Comparison of ENCODE assay signal across 19 mouse cellular contexts in the genomic region with DNA sequence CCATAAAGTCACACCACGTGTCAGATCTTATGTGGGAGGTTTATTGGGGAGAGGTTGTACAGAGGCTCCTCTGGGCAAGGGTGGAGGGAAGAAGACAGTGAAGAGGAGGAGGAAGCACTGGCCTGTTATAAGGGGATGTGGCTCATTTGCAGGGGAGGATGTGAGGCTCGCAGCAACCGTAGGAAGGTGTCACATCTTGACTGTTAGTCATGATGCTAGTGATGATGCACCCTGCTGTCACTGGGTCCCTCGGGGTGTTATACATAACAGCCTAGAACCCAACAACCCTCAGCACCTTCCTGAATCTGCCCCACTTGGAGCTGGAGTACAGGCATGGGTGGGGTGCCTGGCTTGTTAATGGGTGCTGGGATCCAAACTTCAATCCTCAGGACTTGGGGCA.
"Had no signal": no experiment of that assay in that cellular context is flagged by ENCODE, and none has a peak within 500 bp of the region (broad histone marks: within the 10 kb centered on the region; RNA-seq: fewer than 3 reads in every experiment).

No protein-coding gene starts in this region.

- DNase-seq: lung, adult 18-20 months; lung, embryonic 14.5 days; lung, postnatal 10 days; lung, postnatal 4 days; midbrain, embryonic 14.5 days; retina, postnatal 1 day; right cerebral cortex, postnatal 25 days; right cerebral cortex, postnatal 4 days; thymus, adult 2 months; thymus, postnatal 25 days; thymus, postnatal 4 days had no signal

- H3K4me3 ChIP-seq: midbrain, embryonic 10.5 days; midbrain, embryonic 12.5 days; myocyte; neural tube, embryonic 13.5 days; neural tube, embryonic 15.5 days; stomach, embryonic 15.5 days had no signal

- H3K27ac ChIP-seq: liver, embryonic 14.5 days; midbrain, embryonic 10.5 days; midbrain, embryonic 12.5 days; neural tube, embryonic 13.5 days; neural tube, embryonic 15.5 days; stomach, embryonic 15.5 days; stomach, postnatal 0 days had no signal
